Mouse (Mus musculus): Measurements from ENCODE around the gene Rem2.

The Rem2 gene

DNA sequence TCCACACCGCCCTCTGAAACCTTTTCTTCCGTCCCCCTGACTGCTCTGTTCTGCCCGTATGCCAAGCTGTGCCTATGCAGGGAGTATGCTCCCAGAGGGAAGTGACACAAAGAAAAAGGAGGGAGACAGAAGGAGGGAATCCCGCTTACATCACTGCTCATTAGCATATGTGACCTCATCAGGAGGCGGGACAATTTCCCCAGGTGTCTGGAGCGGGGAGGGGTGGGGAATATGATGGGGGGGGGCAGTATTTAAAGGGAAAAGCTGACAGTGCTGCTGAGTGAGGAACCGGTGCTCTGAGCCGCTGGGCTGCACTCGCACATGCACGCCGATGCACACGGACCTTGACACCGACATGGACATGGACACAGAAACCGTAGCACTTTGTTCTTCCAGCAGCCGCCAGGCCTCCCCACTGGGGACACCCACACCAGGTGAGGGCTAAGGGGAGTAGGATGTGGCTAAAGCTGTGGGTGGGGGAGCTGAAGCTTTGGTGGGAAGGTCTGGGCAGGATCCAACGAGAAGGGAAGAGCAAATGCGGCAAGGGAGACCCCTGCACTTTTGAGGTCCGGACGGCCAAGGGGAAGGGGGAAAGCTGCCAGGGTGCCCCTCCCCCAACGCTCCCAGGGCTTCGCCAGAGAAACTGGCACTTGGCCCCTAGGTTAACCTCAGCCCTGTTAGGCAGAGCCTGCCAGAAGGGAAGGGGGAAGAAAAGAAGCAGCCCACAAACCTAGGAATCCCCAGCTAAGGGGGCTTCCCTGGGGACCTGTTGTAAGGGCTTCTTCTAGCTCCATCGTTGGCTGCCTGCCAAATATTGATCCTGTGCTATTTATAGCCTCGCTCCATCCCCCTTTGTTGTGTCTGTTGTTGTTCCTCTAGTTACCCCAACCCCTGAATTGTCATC, at the start of gene Rem2:
Gene Rem2, plus strand, starts transcription at position 160 of the 904 bp plus-strand sequence.
- no peak for DNase-seq

GRCm38 (mm10) chr14:54426689-54427398, 49.1 kb upstream of the Rem2 start, which contains the start of gene Mrpl52:
Mrpl52 (plus strand) TSS chr14:54426909.
- peak; percentile 80 to 84 for DNase-seq

DNA sequence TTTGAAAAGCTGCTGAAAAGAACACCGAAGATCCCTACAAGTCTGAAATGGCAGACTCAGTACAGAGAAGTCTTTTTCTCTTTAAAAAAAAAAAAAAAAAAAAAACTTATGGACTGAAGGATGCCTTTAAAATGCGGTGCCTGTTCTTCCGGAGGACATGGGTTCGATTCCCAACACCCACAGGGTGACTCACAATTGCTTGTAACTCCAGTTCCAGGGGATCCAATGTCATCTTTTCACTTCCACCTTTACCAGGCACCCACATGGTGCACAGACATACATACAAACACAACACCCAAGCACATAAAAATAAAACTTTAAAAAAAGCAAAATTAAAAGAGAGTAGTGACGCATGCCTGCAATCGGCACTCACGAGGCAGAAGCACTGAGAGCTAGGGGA, 48.2 kb upstream of the Rem2 start:
- DNase-seq, result no peak

DNA sequence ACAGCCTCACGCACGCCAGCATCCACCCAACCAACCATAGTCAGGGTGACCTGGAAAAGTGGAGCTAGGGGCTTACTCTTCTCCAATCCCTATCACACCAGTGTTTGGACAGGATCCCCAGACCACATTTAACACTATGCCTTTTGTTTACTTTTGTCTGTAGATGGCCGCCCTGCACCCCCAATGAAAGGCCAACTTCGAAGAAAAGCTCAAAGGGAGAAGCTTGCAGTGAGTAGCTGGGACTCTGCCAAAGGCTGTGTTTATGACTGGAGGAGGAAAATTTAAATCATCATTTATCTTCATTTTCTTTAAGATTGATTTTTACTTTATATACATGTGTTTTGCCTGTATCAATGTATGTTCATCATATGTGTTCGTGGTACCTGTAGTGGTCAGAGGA, 47.5 kb upstream of the Rem2 start:
- no peak for DNase-seq

GRCm38 (mm10) chr14:54429332-54430093, 46.4 kb upstream of the Rem2 start:
- DNase-seq, result no peak

DNA sequence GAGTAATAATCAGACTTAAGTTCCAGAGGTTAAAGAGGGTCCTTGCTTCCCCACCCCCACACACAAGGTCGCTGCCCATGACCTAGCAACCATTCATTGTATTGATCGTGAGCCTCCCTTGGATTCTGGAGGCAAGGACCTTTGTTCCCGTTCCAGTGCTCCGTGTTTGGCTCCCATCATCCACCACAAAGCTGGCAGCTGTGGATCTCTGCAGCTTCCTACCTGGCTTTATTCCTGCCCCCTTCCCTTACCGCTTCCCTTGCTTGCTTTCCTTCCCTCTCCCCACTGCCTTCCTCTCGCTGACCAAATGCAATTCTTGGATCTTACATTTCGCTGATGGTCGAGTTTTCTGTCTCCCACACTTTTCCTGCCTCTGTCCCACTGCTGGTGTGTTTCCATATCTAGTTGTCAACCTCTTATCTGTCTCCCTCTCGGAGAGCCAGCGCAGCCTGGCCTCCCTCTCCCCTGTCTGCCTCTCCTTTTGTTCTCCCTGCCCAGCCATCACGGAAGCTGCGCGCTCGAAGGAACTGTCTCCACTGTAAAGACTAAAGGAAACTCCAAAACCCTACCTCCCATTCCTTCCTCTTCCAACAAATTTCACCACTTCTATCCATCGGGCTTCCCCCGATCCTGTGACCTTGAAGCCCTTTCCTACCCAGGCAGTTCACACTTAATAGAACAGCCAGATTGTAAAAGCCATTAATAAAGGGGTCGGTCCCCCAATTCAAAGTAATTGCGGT, 45.3 kb upstream of the Rem2 start:
- no peak for DNase-seq

GRCm38 (mm10) chr14:54431334-54432077, 44.4 kb upstream of the Rem2 start, which contains the start of gene Mmp14:
Mmp14 (plus strand) TSS chr14:54431612.
- no peak for DNase-seq

DNA sequence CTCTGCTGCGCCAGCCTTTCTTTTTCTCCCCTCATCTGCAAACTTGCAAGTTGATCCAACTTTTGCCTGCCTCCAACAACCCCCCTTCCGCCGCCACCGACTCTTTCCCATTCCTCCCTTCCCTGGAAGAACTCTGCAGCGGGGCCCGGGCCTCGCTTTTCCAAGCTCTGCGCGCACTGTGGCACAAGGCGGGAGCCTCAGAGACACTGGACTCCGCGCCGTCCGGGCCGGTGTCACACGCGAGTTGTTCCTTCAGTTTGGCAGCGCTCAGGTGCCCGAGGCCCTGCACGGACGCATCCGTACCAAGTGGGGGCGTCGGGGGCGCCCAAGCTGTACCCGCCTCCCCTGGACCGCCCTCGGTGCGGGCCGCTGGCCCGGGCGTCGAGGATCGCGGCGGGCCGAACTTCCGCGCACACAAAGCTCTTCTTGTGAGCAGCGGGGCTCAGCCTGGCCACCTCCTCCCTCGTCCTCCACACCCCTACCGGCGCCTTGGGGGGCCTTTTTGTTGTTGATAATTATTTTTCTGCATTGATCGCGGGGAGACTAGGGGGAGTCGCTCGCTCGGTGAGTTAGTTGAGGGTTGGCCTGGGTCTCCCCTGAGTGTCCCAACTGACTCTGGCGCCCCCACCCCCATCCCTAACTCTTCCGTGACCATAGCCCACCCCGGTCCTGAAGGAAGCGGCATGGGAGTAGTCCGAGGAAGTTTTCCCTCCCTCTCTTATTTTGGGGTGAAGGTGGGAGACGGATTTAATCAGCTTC, 43.6 kb upstream of the Rem2 start:
- no peak for DNase-seq

DNA sequence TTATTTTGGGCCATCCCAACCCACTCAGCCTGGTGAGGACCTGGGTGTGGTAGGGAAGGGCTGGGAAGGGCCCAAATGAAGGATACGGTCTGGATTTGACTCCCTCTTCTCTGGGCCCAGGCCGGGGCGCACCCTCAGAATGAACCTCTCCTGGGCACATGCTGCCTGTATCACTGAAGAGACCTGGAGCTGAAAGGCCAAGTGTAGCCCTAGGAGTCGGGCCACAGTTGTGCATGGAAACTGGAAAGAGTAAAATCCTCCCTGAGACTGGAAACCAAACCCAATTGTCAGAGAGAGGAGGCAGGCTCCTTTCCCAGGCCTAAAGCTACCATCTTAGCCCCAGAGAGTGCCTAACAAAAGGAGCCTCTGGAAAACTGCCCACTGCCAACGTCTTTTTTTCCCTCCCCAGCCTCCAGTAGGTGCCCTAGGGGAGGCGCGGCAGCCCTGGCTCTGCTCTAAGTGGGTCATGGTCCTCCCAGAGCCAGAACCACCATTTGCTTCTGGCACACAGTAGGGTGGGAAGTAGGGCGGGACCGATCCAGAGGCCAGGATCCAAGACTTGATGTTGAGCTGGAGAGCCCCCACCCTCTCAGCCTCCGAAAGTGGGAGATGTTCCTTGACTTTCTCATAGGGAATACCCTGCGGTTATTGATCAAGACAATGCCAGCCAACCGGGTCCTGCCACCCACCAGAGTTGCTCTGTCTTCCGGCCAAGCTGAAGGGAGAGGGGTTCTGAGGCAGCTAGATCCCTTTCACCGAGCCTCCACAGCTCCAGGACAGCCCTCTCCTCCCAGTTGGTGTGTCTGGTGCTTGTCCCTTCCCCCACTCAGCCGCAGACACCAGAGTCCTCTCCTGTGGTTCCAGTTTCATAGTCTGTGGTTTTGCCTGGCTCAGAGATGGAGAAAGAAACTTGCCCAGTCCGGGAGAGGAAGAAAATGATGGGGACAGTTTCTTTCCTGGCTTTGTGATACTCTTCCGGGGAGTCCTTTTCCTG, 42.8 kb upstream of the Rem2 start:
- no peak for DNase-seq

- no peak for DNase-seq
Measured at GRCm38 (mm10) chr14:54433941-54434531, 41.9 kb upstream of the Rem2 start.

DNA sequence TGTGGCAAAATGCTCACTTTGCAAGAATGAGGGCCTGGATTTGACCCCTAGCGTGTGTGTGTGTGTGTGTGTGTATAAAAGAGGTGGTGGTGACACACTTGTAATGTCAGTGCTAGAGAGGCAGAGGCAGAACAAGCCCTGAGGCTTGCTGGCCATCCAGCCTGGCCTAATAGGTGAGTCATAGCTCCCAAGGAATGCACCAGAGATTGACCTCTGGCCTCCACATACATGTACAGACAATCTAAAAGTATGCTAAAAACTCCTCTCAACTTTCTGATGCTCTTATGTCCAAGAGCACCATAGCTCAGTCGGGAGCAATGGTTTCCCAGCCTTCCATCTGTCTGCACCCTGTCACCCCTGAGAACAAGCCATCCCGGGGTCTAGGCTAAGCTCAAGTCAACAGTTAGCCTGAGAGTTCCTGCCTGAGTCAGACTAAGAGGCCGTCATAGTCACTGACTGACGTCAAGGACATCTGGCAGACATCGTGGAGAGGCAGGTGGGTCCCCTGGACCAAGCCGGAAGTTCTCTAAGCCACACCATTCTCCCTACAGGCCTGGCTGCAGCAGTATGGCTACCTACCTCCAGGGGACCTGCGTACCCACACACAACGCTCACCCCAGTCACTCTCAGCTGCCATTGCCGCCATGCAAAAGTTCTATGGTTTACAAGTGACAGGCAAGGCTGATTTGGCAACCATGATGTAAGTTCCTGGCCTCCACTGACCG, 40.5 kb upstream of the Rem2 start:
- no peak for DNase-seq

DNA sequence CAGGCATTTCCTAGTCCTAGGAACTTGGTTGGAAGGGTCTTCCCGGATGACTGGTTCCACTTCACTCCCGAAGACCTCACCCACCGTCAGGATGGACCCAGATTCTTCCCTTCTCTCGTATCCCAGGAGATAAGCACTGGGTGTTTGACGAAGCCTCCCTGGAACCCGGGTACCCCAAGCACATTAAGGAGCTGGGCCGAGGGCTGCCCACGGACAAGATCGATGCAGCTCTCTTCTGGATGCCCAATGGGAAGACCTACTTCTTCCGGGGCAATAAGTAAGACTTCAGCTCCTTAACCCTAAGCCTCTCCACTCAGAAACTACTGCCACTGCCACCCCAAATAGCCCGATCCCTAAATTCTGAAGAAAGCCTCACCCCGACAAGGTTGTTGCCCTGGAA, 36.7 kb upstream of the Rem2 start:
- no peak for DNase-seq

- no peak for DNase-seq
Measured at GRCm38 (mm10) chr14:54439610-54440009, 36.3 kb upstream of the Rem2 start.

- DNase-seq, result no peak
Measured at GRCm38 (mm10) chr14:54440538-54440937, 35.4 kb upstream of the Rem2 start.

GRCm38 (mm10) chr14:54441365-54441764, 34.5 kb upstream of the Rem2 start:
- no peak for DNase-seq

GRCm38 (mm10) chr14:54442548-54442947, 33.4 kb upstream of the Rem2 start:
- DNase-seq, result no peak

DNA sequence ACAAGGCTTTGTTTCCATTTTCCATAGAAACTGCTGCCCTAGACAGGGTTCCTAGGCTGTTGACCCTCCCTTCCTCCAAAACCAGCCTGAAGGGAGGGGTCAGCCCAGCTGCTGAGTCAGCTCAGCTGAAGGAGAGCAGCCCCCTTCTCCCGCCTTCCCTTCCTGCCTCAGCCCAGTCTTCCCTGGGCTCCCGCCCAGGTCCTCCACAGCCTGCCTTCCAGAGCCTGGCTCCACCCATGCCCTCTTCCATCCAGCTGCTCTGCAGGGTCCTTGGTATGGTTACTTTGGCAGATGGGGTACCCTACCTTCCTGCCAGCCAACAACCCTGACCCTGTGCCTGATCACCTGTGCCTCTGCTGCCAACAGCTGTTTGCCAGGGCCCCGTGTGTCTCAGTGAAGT, 32.7 kb upstream of the Rem2 start:
- DNase-seq, result no peak
